Mouse (Mus musculus) stomach, embryonic 14.5 days (tissue): ENCODE results near the gene Myo10. TPM values are rescaled to one million over a fixed set of nuclear protein-coding genes. Genes with fewer than 3 reads are reported as not detected.

Source experiments
- ATAC-seq: fragments of 200-750 bp; cut with Nextera tagmentation; 2 replicates; pipeline ENCODE4 v1.8.0; 2017; ENCODE audit warnings: low read depth, moderate TSS enrichment; ENCODE audit not compliant: insufficient number of reproducible peaks, insufficient read depth, low FRiP score
- H3K27ac ChIP-seq: fragments of 300-500 bp; sonication (generic); 2 replicates; pipeline ENCODE4 v1.5.1; 2014; ENCODE audit warnings: mild to moderate bottlenecking, low read length, moderate library complexity, mixed read lengths
- H3K27me3 ChIP-seq: fragments of 300-500 bp; sonication (generic); 2 replicates; pipeline ENCODE4 v1.6.1; 2014; ENCODE audit warnings: low read length, control low read depth, mixed read lengths; ENCODE audit not compliant: control insufficient read depth, insufficient read depth
- H3K36me3 ChIP-seq: fragments of 300-500 bp; sonication (generic); 2 replicates; pipeline ENCODE4 v1.6.1; 2014; ENCODE audit warnings: mild to moderate bottlenecking, control low read depth, low read length, moderate library complexity, mixed read lengths; ENCODE audit not compliant: control insufficient read depth, insufficient read depth
- H3K4me1 ChIP-seq: fragments of 300-500 bp; sonication (generic); 2 replicates; pipeline ENCODE4 v1.6.1; 2014; ENCODE audit warnings: low read length, control low read depth, mixed read lengths; ENCODE audit not compliant: control insufficient read depth, insufficient read depth
- H3K4me2 ChIP-seq: fragments of 300-500 bp; sonication (generic); replicated peaks from 2 replicates; pipeline ENCODE4 v1.6.1; 2014; ENCODE audit warnings: low read depth, low read length, control low read depth
- H3K4me3 ChIP-seq: fragments of 300-500 bp; sonication (generic); 2 replicates; pipeline ENCODE4 v1.5.1; 2014; ENCODE audit warnings: low read depth, low read length, control low read depth
- H3K9ac ChIP-seq: fragments of 300-500 bp; sonication (generic); replicated peaks from 2 replicates; pipeline ENCODE4 v1.6.1; 2014; ENCODE audit warnings: low read depth, mild to moderate bottlenecking, control low read depth, low read length, moderate library complexity, mixed read lengths
- H3K9me3 ChIP-seq: fragments of 300-500 bp; sonication (generic); 2 replicates; pipeline ENCODE4 v1.6.1; 2016; ENCODE audit warnings: low read depth, low read length, control low read depth; ENCODE audit not compliant: control insufficient read depth
- WGBS: fragments of 180-500 bp; shearing (Covaris S2); extraction: QIAGEN DNeasy Blood & Tissue Kit; methylation state at CpG from one replicate; pipeline ENCODE4 v1.1.7; 2014; 5-methylcytosine and 5-hydroxymethylcytosine counted together
- polyA plus RNA-seq: library from polyadenylated mRNA; unstranded; fragments of >200 nt; fragmentation: Nextera tagmentation; extraction: Ambion mirVana; gene quantifications from 2 replicates; pipeline ENCODE4 v1.2.1, GENCODE M21; 2014

The Myo10 gene
- polyA plus RNA-seq, 1 experiment from 2014 or later, result 48.0 TPM

- H3K27ac ChIP-seq, result 0 out of 2 replicates have a peak overlapping the region, but pooled peaks have one; percentile 21
Observed at GRCm38 (mm10) chr15:25682953-25683507, 60.7 kb downstream of the Myo10 start.

GRCm38 (mm10) chr15:25685186-25685585, 62.9 kb downstream of the Myo10 start:
- Histone ChIP-seq H3K4me3 (no peak overlapping the region), H3K36me3 (no peaks in the 10 kb centered on the region), H3K9me3 (no peaks in the 10 kb centered on the region), H3K4me1 (peaks cover 20% of the 10 kb centered on the region), H3K4me2 (no peak overlapping the region), H3K27me3 (no peaks in the 10 kb centered on the region), H3K27ac (no peak overlapping the region), H3K9ac (no peak overlapping the region)
- no peak for ATAC-seq
- 82% methylated on average over 9 of the region's 9 CpGs for WGBS

More at GRCm38 (mm10) chr15:25682953-25683507, 60.7 kb downstream of the Myo10 start:
- Histone ChIP-seq H3K9me3 (no peaks in the 10 kb centered on the region), H3K9ac (no peak overlapping the region), H3K27me3 (no peaks in the 10 kb centered on the region), H3K4me3 (no peak overlapping the region), H3K4me1 (peaks cover 34% of the 10 kb centered on the region), H3K4me2 (no peak overlapping the region), H3K36me3 (no peaks in the 10 kb centered on the region)
- ATAC-seq, result no peak
- WGBS, result 24% methylated on average over 13 of the region's 13 CpGs

DNA sequence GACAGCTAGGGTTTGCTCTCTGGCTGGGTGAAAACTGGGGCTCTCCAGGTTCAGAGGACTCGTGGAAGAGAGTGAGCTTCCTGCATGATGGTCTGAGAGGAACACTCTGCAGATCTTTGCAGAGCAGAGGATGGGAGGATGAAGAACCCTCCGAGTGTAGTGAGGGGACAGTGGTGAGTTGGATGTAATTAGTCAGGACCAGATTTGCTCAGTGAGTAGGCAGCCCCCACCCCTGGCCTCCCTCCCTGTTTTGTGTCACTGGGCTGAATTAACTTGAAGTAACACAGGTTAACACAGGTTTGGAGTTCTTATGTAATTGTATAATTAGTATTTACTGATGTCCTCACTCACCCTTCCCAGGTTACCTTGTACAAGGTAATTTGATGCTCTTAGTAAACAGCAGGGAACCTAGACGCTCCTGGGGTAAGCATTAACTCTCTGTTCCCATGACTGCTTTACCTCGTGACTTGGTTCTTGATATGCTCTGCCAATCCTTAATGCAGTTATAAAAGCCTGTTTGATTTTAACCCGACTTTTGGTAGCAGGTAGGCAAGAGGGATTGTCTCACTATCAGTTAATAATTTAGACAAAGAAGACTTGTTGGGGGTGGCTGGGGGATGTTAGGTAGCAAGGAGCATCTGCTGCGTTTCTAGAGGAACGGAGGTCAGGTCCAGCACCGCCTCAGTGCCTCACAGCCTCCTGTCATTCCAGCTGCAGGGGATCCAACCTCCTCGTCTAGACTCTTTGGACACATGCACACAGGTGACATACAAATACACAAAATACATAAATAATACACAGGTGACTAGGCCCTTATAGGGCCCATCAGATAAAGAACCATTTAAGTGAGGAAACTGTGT, 66.3 kb downstream of the Myo10 start:
- Histone ChIP-seq H3K4me3 (no peak overlapping the region), H3K27me3 (no peaks in the 10 kb centered on the region), H3K36me3 (no peaks in the 10 kb centered on the region), H3K4me1 (peaks cover 9% of the 10 kb centered on the region; the same call in 1 of the 2 replicates), H3K27ac (no peak overlapping the region), H3K4me2 (no peak overlapping the region), H3K9me3 (no peaks in the 10 kb centered on the region), H3K9ac (no peak overlapping the region)
- ATAC-seq, result no peak
- 51% methylated on average over 9 of the region's 9 CpGs for WGBS

DNA sequence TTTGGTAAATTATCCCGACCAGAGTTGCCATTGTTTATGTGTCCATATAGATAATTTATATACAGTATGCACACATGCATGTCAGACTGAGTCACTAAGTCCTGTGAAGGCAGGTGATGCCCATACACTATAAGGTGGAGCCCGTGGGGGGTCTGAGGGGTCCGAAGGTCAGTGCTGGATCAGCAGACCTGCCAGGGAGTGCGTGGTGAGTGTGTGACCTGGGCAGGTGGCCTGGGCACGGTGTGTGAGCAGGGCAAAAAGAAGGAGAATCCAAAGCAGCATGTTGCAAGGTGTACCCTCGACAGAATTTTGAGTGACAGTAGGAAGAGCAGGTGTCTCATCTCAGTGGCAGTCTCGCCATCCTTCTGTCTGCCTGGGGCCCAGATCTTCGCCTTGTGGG, 67.2 kb downstream of the Myo10 start:
- no peak overlapping the region for H3K4me3 ChIP-seq
- ATAC-seq, result 0 out of 2 replicates have a peak, but pooled peaks have one; percentile 19
- H3K4me2 ChIP-seq, result no peak overlapping the region
- H3K9ac ChIP-seq, result no peak overlapping the region
- no peaks in the 10 kb centered on the region for H3K27me3 ChIP-seq
- H3K27ac ChIP-seq, result no peak overlapping the region
- H3K36me3 ChIP-seq, result no peaks in the 10 kb centered on the region
- WGBS, result 69% methylated on average over 8 of the region's 8 CpGs
- H3K4me1 ChIP-seq, result peaks cover 12% of the 10 kb centered on the region; the same call in 1 of the 2 replicates
- no peaks in the 10 kb centered on the region for H3K9me3 ChIP-seq

GRCm38 (mm10) chr15:25690066-25690745, 67.9 kb downstream of the Myo10 start:
- H3K4me2 ChIP-seq, result no peak overlapping the region
- ATAC-seq, result no peak; the same call in 1 of the 2 replicates
- H3K27me3 ChIP-seq, result no peaks in the 10 kb centered on the region
- no peaks in the 10 kb centered on the region for H3K36me3 ChIP-seq
- no peak overlapping the region for H3K9ac ChIP-seq
- no peak overlapping the region for H3K27ac ChIP-seq
- H3K9me3 ChIP-seq, result no peaks in the 10 kb centered on the region
- WGBS, result 71% methylated on average over 15 of the region's 15 CpGs
- H3K4me1 ChIP-seq, result peaks cover 12% of the 10 kb centered on the region; the same call in 1 of the 2 replicates
- H3K4me3 ChIP-seq, result no peak overlapping the region

DNA sequence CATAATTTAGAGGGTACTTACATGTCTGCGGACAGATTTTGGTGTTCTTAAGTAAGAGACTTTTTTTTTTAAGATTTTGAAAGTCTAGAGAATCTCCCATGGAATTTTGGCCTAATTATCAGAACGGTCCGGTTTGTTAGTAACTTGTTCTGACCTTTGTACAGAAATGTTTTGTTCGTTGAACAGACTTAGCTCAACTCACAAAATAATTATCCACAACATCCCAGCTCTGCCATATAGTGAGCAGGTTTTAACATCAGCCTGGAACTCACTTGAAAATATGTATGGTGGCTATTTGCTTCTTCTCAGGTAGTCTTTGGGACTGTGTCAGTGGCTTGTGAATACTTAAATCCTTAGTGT, 68.4 kb downstream of the Myo10 start:
- ATAC-seq, result no peak
- Histone ChIP-seq H3K27me3 (no peaks in the 10 kb centered on the region), H3K4me2 (no peak overlapping the region), H3K4me3 (no peak overlapping the region), H3K9ac (no peak overlapping the region), H3K9me3 (no peaks in the 10 kb centered on the region), H3K36me3 (no peaks in the 10 kb centered on the region), H3K27ac (no peak overlapping the region), H3K4me1 (peaks cover 12% of the 10 kb centered on the region; the same call in 1 of the 2 replicates)
- WGBS, result 83% methylated on average over 4 of the region's 4 CpGs

DNA sequence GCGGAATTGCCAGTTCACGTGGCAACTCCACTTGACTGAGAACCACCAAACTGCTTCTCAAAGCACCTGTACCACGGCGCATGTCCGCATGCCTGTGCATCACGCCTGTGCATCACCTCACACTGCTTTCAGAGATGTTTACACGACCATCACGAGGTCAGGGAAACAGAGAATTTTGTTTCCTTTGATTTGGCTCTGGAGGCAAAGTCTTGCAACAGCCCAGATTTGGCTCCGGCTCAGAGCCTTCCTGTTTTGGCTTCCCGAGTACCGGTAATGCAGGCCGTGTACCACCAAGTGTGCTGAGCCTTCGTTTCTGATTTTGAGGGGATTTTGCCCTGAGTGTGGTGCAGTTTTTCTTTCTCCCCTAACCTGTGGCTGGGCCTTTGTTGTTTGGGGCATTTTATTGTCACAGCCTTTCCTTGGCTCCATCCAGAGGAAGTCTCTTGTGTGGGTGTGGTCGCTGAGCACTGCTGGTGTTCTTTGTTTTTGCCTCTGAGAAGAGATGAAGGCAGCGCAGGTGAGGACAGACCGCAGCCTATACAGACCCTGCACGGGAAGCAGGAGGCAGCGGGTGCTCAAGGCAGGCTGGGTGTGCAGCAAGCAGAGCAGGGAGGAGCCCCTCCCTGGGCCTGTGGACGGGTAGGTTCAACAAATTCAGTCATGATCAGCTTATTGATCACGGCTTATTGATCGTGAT, 70.1 kb downstream of the Myo10 start:
- H3K36me3 ChIP-seq, result no peaks in the 10 kb centered on the region
- no peaks in the 10 kb centered on the region for H3K27me3 ChIP-seq
- no peak overlapping the region for H3K27ac ChIP-seq
- no peak for ATAC-seq
- H3K9ac ChIP-seq, result no peak overlapping the region
- H3K4me1 ChIP-seq, result peaks cover 12% of the 10 kb centered on the region; the same call in 1 of the 2 replicates
- no peak overlapping the region for H3K4me3 ChIP-seq
- WGBS, result 53% methylated on average over 21 of the region's 21 CpGs
- H3K9me3 ChIP-seq, result 0 out of 2 replicates have a peak, but pooled peaks cover 3% of the 10 kb centered on the region
- H3K4me2 ChIP-seq, result no peak overlapping the region

- Histone ChIP-seq H3K27me3 (no peaks in the 10 kb centered on the region), H3K36me3 (no peaks in the 10 kb centered on the region), H3K4me1 (peaks cover 8% of the 10 kb centered on the region; the same call in 1 of the 2 replicates), H3K27ac (no peak overlapping the region), H3K4me3 (no peak overlapping the region), H3K4me2 (no peak overlapping the region), H3K9ac (no peak overlapping the region), H3K9me3 (0 out of 2 replicates have a peak, but pooled peaks cover 3% of the 10 kb centered on the region)
- WGBS, result 65% methylated on average over 11 of the region's 11 CpGs
- no peak for ATAC-seq
Observed at GRCm38 (mm10) chr15:25693708-25694107, 71.4 kb downstream of the Myo10 start.
